Mouse (Mus musculus): ENCODE measurements around the gene Kazn. TPM values are rescaled to one million over a fixed set of nuclear protein-coding genes. Genes with fewer than 3 reads are reported as not detected.

Kazn gene
- polyA plus RNA-seq, 1 experiment from 2014 or later, result 18.3 TPM

DNA sequence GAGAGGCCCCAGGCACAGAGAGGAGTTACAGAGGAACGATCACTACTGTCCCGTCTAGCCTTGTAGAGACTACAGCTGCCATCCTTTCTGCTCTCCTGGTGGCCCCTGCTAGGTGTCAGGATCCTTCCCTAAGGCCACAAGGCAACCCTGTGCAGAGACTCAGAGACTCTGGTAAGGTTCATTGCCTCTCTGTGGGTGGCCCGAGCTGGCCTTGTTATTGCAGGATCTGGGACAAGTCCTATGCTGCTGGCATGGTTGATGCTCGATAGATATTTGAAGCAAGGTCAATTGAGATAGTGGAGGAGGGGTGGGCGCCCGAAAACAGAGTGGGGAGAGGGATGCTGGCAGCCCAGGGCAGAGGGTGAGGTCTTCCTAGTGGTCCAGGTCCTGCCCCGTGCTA is 23.4 kb downstream of the Kazn start:
- Histone ChIP-seq H3K4me3 (no peak overlapping the region), H3K9ac (no peak overlapping the region), H3K9me3 (replicated peaks) (no peaks in the 10 kb centered on the region), H3K4me2 (no peak overlapping the region), H3K4me1 (peaks cover 19% of the 10 kb centered on the region), H3K36me3 (ENCODE audit: poor library complexity, severe bottlenecking) (no peaks in the 10 kb centered on the region), H3K27me3 (no peaks in the 10 kb centered on the region), H3K27ac (no peak overlapping the region)
- ATAC-seq, result no peak
- 81% methylated on average over 7 of the region's 7 CpGs for WGBS

DNA sequence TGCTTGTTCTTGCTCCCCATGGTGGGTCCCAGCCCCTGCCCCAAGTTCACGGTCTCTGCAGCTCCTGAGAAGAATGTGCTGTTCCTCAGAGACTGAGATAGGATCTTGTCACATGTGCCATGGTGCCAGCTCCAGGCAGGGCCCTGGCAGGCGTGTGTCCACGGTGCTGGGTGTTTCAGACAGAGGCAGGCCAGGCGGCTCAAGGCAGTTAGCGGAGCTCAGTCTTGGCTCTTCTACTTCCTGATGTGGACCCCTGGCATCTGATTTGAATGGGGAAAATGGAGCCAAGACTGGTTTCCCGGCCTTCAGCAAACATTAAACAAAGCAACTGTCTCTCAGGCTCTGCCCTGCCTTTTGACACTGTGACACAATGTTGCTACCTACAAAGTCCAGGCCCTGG is 24.7 kb downstream of the Kazn start:
- Histone ChIP-seq H3K4me2 (no peak overlapping the region), H3K27ac (no peak overlapping the region), H3K4me1 (peaks cover 27% of the 10 kb centered on the region), H3K27me3 (no peaks in the 10 kb centered on the region), H3K4me3 (no peak overlapping the region), H3K9me3 (replicated peaks) (no peaks in the 10 kb centered on the region), H3K9ac (no peak overlapping the region), H3K36me3 (ENCODE audit: poor library complexity, severe bottlenecking) (no peaks in the 10 kb centered on the region)
- ATAC-seq, result no peak
- 64% methylated on average over 6 of the region's 6 CpGs for WGBS

DNA sequence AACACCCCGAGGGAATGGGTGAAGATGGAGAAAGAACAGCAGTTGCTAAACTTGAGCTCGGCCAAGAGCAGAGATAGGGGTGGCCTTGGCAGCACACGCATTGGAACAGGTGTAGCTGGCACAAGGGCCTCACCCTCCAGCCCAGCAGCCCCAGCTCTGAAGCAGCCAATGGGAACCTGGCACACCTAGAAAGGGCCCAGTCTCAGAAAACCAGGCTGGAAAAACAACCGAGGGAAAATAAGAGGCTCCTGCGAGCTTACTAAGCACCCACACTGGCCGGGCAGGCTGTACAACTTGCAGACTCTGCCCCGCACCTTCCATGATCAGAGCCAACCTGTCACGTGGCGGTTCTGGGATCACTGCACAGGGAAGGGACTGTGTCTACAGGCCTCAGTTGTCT is 26.8 kb downstream of the Kazn start:
- H3K27ac ChIP-seq, result no peak overlapping the region
- no peaks in the 10 kb centered on the region for H3K27me3 ChIP-seq
- no peak overlapping the region for H3K4me3 ChIP-seq
- WGBS, result 92% methylated on average over 9 of the region's 9 CpGs
- H3K4me2 ChIP-seq, result no peak overlapping the region
- peaks cover 27% of the 10 kb centered on the region for H3K4me1 ChIP-seq
- peaks cover 14% of the 10 kb centered on the region; the same call in 1 of the 2 replicates for H3K36me3 ChIP-seq (ENCODE audit: poor library complexity, severe bottlenecking)
- no peak for ATAC-seq
- no peaks in the 10 kb centered on the region for H3K9me3 ChIP-seq (replicated peaks)
- no peak overlapping the region for H3K9ac ChIP-seq

DNA sequence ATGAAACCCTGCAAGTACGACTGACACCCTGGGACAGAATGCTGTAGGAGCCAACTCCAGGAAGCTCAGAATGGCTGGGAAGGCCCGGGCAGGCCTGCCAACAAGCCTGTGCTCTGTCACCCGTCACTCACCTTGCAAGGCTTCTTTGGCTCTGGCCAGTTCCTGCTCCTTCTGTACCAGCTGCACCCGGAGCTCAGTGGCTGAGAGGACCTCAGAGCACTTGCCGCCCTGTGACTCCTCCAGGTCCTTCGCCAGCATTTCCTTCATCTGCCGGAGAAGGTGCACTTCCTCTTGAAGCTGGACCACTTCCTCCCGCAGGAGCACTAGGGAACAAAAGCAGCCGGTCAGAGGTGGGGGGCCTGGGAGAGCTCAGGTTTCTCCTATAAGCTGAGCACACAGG is 29.3 kb downstream of the Kazn start:
- Histone ChIP-seq H3K4me3 (no peak overlapping the region), H3K27ac (no peak overlapping the region), H3K9me3 (replicated peaks) (no peaks in the 10 kb centered on the region), H3K4me1 (peaks cover 27% of the 10 kb centered on the region), H3K36me3 (ENCODE audit: poor library complexity, severe bottlenecking) (peaks cover 14% of the 10 kb centered on the region; the same call in 1 of the 2 replicates), H3K4me2 (no peak overlapping the region), H3K27me3 (no peaks in the 10 kb centered on the region), H3K9ac (no peak overlapping the region)
- no peak for ATAC-seq
- WGBS, result 76% methylated on average over 9 of the region's 9 CpGs

DNA sequence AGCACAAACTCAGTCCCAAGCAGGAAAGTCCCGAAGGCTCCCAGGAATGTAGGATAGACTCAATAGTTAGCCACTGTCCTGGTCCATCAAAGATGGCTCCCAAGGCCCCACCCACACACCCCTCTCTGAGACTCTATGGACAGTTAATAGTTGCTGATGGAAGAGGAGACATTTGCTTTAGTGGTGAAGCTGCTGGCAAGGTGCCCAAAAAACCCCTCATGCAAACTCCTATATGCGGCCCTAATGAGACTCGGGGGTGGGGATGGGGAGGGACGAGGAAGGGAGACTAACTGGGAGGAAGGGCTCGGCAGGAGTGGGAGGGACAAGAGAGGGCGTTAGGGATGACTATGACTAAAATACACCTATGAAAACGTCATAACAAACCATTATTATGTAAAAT is 29.7 kb downstream of the Kazn start:
- no peaks in the 10 kb centered on the region for H3K9me3 ChIP-seq (replicated peaks)
- H3K27ac ChIP-seq, result no peak overlapping the region
- peaks cover 25% of the 10 kb centered on the region for H3K4me1 ChIP-seq
- no peak for ATAC-seq
- H3K4me2 ChIP-seq, result no peak overlapping the region
- H3K27me3 ChIP-seq, result no peaks in the 10 kb centered on the region
- H3K4me3 ChIP-seq, result no peak overlapping the region
- H3K36me3 ChIP-seq (ENCODE audit: poor library complexity, severe bottlenecking), result peaks cover 14% of the 10 kb centered on the region; the same call in 1 of the 2 replicates
- 60% methylated on average over 7 of the region's 7 CpGs for WGBS
- no peak overlapping the region for H3K9ac ChIP-seq

DNA sequence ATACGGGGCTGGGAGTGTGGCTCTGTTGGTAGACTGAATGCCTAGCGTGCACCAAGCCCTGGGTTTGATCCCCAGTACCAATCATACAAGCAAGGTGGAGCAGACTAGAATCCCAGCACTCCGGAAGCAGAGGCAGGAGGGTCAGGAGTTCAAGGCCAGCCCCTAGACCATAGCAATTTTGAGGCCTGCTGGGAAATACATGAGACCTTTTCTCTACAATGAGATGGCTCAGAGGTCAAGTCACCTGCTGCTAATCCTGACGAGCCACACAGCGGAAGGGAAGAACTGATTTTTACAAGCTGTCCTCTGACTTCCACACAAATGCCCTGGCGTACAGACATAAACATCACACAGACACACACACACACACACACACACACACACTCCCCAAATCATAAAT is 33.5 kb downstream of the Kazn start:
- no peak for ATAC-seq
- H3K9ac ChIP-seq, result no peak overlapping the region
- H3K9me3 ChIP-seq (replicated peaks), result no peaks in the 10 kb centered on the region
- peaks cover 14% of the 10 kb centered on the region; the same call in 1 of the 2 replicates for H3K36me3 ChIP-seq (ENCODE audit: poor library complexity, severe bottlenecking)
- H3K4me3 ChIP-seq, result no peak overlapping the region
- H3K4me2 ChIP-seq, result no peak overlapping the region
- H3K27ac ChIP-seq, result no peak overlapping the region
- peaks cover 8% of the 10 kb centered on the region for H3K4me1 ChIP-seq
- WGBS, result 82% methylated on average over 6 of the region's 6 CpGs
- H3K27me3 ChIP-seq, result no peaks in the 10 kb centered on the region

DNA sequence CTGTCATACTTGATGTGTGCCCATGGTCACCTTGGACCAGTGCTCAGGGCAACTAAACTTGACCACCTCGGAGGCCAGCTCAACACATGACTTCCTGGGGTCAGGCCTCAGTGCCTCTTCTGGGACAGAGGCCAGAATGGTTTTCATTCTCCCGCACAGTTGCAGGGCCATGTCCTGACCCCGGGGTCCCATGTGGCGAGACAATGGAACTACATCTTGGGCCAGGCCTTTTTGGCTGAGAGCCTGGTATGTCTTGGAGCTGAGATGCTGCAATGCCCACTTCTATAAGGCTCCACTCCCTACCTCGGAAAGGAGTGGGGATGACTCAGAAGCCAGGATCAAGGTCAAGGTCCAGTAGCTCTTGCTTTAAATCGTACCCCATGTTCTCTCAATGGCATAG is 42.6 kb downstream of the Kazn start:
- Histone ChIP-seq H3K27ac (no peak overlapping the region), H3K27me3 (no peaks in the 10 kb centered on the region), H3K4me1 (no peaks in the 10 kb centered on the region), H3K4me2 (no peak overlapping the region), H3K36me3 (ENCODE audit: poor library complexity, severe bottlenecking) (peaks cover 5% of the 10 kb centered on the region; the same call in 1 of the 2 replicates), H3K9ac (no peak overlapping the region), H3K4me3 (no peak overlapping the region), H3K9me3 (replicated peaks) (no peaks in the 10 kb centered on the region)
- no peak for ATAC-seq
- 74% methylated on average over 6 of the region's 6 CpGs for WGBS

DNA sequence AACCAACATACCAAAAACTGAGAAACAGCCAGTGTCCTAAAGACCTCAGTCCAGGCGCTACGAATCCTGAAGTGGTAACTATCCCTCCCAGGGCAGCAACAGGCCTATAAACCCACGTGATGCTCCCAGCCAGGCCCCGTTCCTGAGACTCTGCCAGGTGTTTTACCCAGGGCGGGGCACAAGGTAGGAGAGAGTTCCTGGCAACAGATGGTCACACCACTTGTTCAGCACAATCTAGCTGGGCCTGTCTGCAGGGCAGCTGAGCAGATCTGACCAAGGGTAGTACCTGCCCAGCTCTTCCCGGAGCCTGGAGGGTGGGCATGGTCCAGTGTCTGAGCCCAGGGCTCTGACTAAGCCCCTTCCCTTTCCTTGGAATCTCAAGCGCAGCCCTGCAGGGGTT is 45.4 kb downstream of the Kazn start:
- no peaks in the 10 kb centered on the region for H3K9me3 ChIP-seq (replicated peaks)
- WGBS, result 96% methylated on average over 7 of the region's 7 CpGs
- no peaks in the 10 kb centered on the region for H3K36me3 ChIP-seq (ENCODE audit: poor library complexity, severe bottlenecking)
- H3K4me3 ChIP-seq, result no peak overlapping the region
- no peak overlapping the region for H3K4me2 ChIP-seq
- ATAC-seq, result no peak
- H3K27me3 ChIP-seq, result no peaks in the 10 kb centered on the region
- H3K27ac ChIP-seq, result no peak overlapping the region
- H3K4me1 ChIP-seq, result no peaks in the 10 kb centered on the region
- H3K9ac ChIP-seq, result no peak overlapping the region

DNA sequence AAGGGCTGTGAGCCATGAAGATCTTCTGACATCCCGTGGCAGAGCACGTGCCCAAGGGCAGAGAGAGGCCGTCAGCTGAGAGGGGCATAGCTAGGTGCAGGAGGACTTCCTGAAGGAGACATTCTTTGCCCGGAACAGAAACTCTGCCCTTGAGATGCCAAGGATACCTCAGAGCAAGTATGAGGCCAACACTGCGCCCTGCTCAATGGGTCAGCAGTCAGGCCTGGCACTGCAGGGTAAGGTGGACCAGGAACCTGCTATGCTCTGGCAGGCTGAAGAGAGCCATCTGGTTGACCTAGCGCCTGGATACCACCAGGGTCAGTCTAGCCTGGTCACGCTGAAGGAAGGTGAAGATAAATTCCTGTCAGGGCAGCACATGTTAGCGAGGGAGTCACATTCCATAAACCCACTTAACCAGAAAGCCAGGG is 46.0 kb downstream of the Kazn start:
- H3K4me2 ChIP-seq, result no peak overlapping the region
- ATAC-seq, result no peak
- H3K36me3 ChIP-seq (ENCODE audit: poor library complexity, severe bottlenecking), result no peaks in the 10 kb centered on the region
- no peaks in the 10 kb centered on the region for H3K27me3 ChIP-seq
- H3K9me3 ChIP-seq (replicated peaks), result no peaks in the 10 kb centered on the region
- no peak overlapping the region for H3K4me3 ChIP-seq
- no peak overlapping the region for H3K9ac ChIP-seq
- H3K4me1 ChIP-seq, result peaks cover 4% of the 10 kb centered on the region; the same call in 1 of the 2 replicates
- H3K27ac ChIP-seq, result no peak overlapping the region
- 92% methylated on average over 8 of the region's 8 CpGs for WGBS

DNA sequence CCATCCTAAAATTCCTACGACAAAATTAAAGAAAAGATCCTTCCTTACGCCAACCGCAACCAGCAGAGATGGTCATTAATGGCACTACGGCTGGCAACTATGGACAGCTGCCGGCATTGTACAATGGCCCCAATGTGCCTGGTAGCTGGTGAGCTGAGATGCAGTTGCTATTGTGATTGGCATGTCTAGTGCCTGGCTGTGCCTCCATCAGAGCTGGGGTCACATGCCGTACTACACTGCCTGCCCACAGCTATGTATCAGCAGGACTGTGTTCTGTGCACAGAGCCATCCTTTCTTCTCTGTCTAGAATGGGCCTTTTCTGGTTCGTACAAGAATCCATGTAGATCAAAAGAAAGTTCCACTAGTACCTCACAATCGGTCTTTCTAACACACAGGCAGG is 49.2 kb downstream of the Kazn start:
- no peak for ATAC-seq
- WGBS, result 86% methylated on average over 8 of the region's 8 CpGs
- no peak overlapping the region for H3K4me3 ChIP-seq

DNA sequence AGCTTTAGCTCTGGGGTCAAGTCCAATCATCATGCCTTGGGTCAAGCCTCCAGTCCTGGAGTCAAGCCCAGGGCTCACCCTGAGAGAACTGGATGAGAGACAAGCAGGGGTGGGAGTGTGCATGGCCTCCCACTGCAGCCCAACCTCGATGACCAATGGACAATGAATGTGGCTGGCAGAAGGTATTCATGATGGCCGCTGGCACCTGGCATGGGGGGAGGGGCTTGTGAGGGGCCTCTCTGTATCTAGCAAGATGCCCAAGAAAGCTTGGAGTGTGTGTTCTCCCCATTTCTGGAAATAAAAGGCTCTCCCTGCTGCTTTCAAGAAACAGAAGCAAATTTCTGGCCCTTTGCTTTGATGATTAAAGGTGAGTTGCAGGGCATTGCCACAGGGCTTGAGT is 50.7 kb downstream of the Kazn start:
- no peak for ATAC-seq
- Histone ChIP-seq H3K4me3 (no peak overlapping the region), H3K27me3 (no peaks in the 10 kb centered on the region), H3K9ac (no peak overlapping the region), H3K4me2 (no peak overlapping the region), H3K36me3 (ENCODE audit: poor library complexity, severe bottlenecking) (no peaks in the 10 kb centered on the region), H3K27ac (no peak overlapping the region; the same call in none of the 2 replicates), H3K9me3 (replicated peaks) (no peaks in the 10 kb centered on the region), H3K4me1 (peaks cover 15% of the 10 kb centered on the region)
- 72% methylated on average over 2 of the region's 2 CpGs for WGBS

More for the DNA sequence above, 49.2 kb downstream of the Kazn start:
- no peak overlapping the region for H3K9ac ChIP-seq
- no peaks in the 10 kb centered on the region for H3K9me3 ChIP-seq (replicated peaks)
- no peaks in the 10 kb centered on the region for H3K27me3 ChIP-seq
- H3K4me1 ChIP-seq, result peaks cover 15% of the 10 kb centered on the region
- H3K36me3 ChIP-seq (ENCODE audit: poor library complexity, severe bottlenecking), result no peaks in the 10 kb centered on the region
- no peak overlapping the region for H3K27ac ChIP-seq
- no peak overlapping the region for H3K4me2 ChIP-seq

DNA sequence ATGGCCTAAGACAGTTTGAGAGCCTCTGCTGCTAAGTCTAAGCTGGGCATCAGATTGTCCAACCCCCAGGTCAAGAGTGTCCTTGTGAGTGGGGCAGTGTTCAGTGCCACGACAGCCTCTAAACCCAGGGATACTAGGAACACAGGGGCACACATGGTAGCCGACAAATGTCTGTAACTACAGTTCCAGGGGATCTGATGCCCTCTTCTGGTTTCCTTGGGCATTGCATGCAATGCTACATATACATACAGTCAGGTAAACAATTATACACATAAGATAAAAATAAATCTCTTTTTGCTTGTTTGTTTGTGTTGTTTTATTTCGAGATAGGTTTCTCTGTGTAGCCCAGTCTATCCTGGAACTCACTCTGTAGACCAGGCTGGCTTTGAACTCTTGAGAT is 53.0 kb downstream of the Kazn start:
- peaks cover 22% of the 10 kb centered on the region for H3K4me1 ChIP-seq
- no peaks in the 10 kb centered on the region for H3K9me3 ChIP-seq (replicated peaks)
- H3K4me3 ChIP-seq, result no peak overlapping the region
- no peaks in the 10 kb centered on the region for H3K36me3 ChIP-seq (ENCODE audit: poor library complexity, severe bottlenecking)
- WGBS, result 92% methylated on average over 3 of the region's 3 CpGs
- no peak for ATAC-seq
- no peak overlapping the region for H3K4me2 ChIP-seq
- no peaks in the 10 kb centered on the region for H3K27me3 ChIP-seq
- H3K27ac ChIP-seq, result no peak overlapping the region
- no peak overlapping the region for H3K9ac ChIP-seq

DNA sequence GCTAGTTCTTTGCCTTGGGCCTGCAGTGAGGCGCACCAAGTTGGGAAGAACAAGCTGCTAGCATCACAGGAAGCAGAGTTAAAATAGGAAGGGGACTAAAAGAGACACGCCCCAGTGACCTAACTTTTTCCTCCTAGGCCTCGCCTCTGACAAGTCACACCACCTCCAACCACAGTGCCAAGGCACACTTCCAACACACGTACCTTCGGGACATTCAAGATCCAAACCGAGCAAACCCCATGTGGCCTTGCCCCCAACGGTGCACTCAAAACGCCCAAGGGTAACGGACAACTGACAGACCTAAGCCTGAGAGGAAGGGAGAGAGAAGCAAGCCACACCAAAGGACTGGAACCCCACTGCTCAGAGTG is 53.7 kb downstream of the Kazn start:
- H3K4me1 ChIP-seq, result peaks cover 28% of the 10 kb centered on the region
- H3K4me3 ChIP-seq, result no peak overlapping the region
- no peaks in the 10 kb centered on the region for H3K9me3 ChIP-seq (replicated peaks)
- H3K27me3 ChIP-seq, result no peaks in the 10 kb centered on the region
- no peak overlapping the region for H3K4me2 ChIP-seq
- no peak for ATAC-seq
- H3K36me3 ChIP-seq (ENCODE audit: poor library complexity, severe bottlenecking), result no peaks in the 10 kb centered on the region
- 96% methylated on average over 9 of the region's 9 CpGs for WGBS
- no peak overlapping the region for H3K27ac ChIP-seq
- no peak overlapping the region for H3K9ac ChIP-seq

Data from forebrain, embryonic 13.5 days (tissue).